Mouse (Mus musculus) C2C12 (cell line): Measurements from ENCODE around the gene Arpc4.

ENCODE experiments used
- CTCF ChIP-seq: IDR thresholded peaks from one replicate; pipeline ENCODE4 v1.5.1; 2011; ENCODE audit not compliant: control insufficient read depth, insufficient read depth, insufficient read length
- FOSL1 ChIP-seq: IDR thresholded peaks from one replicate; pipeline ENCODE4 v1.8.0; 2011; ENCODE audit warnings: mild to moderate bottlenecking, low read length; ENCODE audit not compliant: poor library complexity, insufficient read depth, severe bottlenecking
- MAX ChIP-seq: IDR thresholded peaks from one replicate; pipeline ENCODE4 v1.6.1; 2011; ENCODE audit warnings: mild to moderate bottlenecking, control low read depth
- MYOD1 ChIP-seq: IDR thresholded peaks from one replicate; pipeline ENCODE4 v1.6.1; 2011; ENCODE audit warnings: low read depth; ENCODE audit not compliant: control insufficient read depth, insufficient read length
- MYOG ChIP-seq: IDR thresholded peaks from one replicate; pipeline ENCODE4 v1.6.1; 2011; ENCODE audit not compliant: control insufficient read depth, insufficient read length; ENCODE audit errors: extremely low read depth
- USF1 ChIP-seq: IDR thresholded peaks from one replicate; pipeline ENCODE4 v1.6.1; 2011; ENCODE audit warnings: low read depth, mild to moderate bottlenecking, control low read depth, moderate library complexity

GRCm38 (mm10) chr6:113330547-113330946, 47.4 kb upstream of the Arpc4 start:
- TF ChIP-seq USF1 (no peak), CTCF (no peak), MAX (no peak), MYOG (no peak), MYOD1 (no peak), FOSL1 (no peak)
